Mouse (Mus musculus) urinary bladder, postnatal 25 days (tissue): ENCODE measurements around the gene Cntnap1.

Experiments
- DNase-seq: peaks from one replicate; pipeline ENCODE4 v3.0.0; 2022; ENCODE audit warnings: low spot score

Cntnap1 gene

GRCm38 (mm10) chr11:101185441-101185840 is 15.1 kb downstream of the Cntnap1 start:
- DNase-seq = no peak

GRCm38 (mm10) chr11:101186526-101187247 is 16.4 kb downstream of the Cntnap1 start:
- no peak for DNase-seq

GRCm38 (mm10) chr11:101187541-101187940 is 17.2 kb downstream of the Cntnap1 start:
- DNase-seq = no peak

- no peak for DNase-seq
Measured at GRCm38 (mm10) chr11:101188166-101188805, 18.0 kb downstream of the Cntnap1 start.

- DNase-seq = no peak
Measured at GRCm38 (mm10) chr11:101189495-101190180, 19.3 kb downstream of the Cntnap1 start.

- no peak for DNase-seq
Measured at GRCm38 (mm10) chr11:101190181-101190912, 20.0 kb downstream of the Cntnap1 start.

GRCm38 (mm10) chr11:101190913-101191907 is 20.9 kb downstream of the Cntnap1 start:
- no peak for DNase-seq

- DNase-seq = no peak
Measured at GRCm38 (mm10) chr11:101191919-101192470, 21.7 kb downstream of the Cntnap1 start.

- DNase-seq = no peak
Measured at GRCm38 (mm10) chr11:101192646-101193045, 22.3 kb downstream of the Cntnap1 start.

- no peak for DNase-seq
Measured at GRCm38 (mm10) chr11:101193076-101193475, 22.8 kb downstream of the Cntnap1 start.

GRCm38 (mm10) chr11:101194137-101194536 is 23.8 kb downstream of the Cntnap1 start:
- no peak for DNase-seq

- no peak for DNase-seq
Measured at GRCm38 (mm10) chr11:101194643-101195042, 24.3 kb downstream of the Cntnap1 start.

GRCm38 (mm10) chr11:101195101-101195500 is 24.8 kb downstream of the Cntnap1 start:
- no peak for DNase-seq

GRCm38 (mm10) chr11:101195571-101195970 is 25.2 kb downstream of the Cntnap1 start:
- DNase-seq = no peak

GRCm38 (mm10) chr11:101196175-101196574 is 25.9 kb downstream of the Cntnap1 start:
- no peak for DNase-seq

- DNase-seq = no peak
Measured at GRCm38 (mm10) chr11:101199555-101199954, 29.2 kb downstream of the Cntnap1 start.

- no peak for DNase-seq
Measured at GRCm38 (mm10) chr11:101200986-101201385, 30.7 kb downstream of the Cntnap1 start.

GRCm38 (mm10) chr11:101211970-101212369 is 41.6 kb downstream of the Cntnap1 start:
- peak; percentile 28 for DNase-seq

GRCm38 (mm10) chr11:101216936-101217335 is 46.6 kb downstream of the Cntnap1 start:
- no peak for DNase-seq

GRCm38 (mm10) chr11:101218436-101219055 is 48.2 kb downstream of the Cntnap1 start:
- DNase-seq = no peak
